Mouse (Mus musculus) lung, embryonic 16.5 days (tissue): ENCODE measurements around the gene Pitpnb. TPM values are rescaled to one million over a fixed set of nuclear protein-coding genes. Genes with fewer than 3 reads are reported as not detected.

ENCODE experiments used
- ATAC-seq: fragments of 200-750 bp; cut with Nextera tagmentation; 2 replicates; pipeline ENCODE4 v1.8.0; 2017; ENCODE audit warnings: low read depth, mild to moderate bottlenecking, moderate library complexity
- H3K27ac ChIP-seq: fragments of 300-500 bp; sonication (generic); 2 replicates; pipeline ENCODE4 v1.5.1; 2014; ENCODE audit warnings: mild to moderate bottlenecking, control low read depth, low read length
- H3K27me3 ChIP-seq: fragments of 300-500 bp; sonication (generic); 2 replicates; pipeline ENCODE4 v1.6.1; 2014; ENCODE audit warnings: low read depth, low read length, mixed read lengths; ENCODE audit not compliant: control insufficient read depth, insufficient read depth
- H3K36me3 ChIP-seq: fragments of 300-500 bp; sonication (generic); 2 replicates; pipeline ENCODE4 v1.6.1; 2014; ENCODE audit warnings: low read length; ENCODE audit not compliant: control insufficient read depth, insufficient read depth
- H3K4me1 ChIP-seq: fragments of 300-500 bp; sonication (generic); replicated peaks from 2 replicates; pipeline ENCODE4 v1.6.1; 2014; ENCODE audit warnings: low read length, mixed read lengths; ENCODE audit not compliant: control insufficient read depth, insufficient read depth
- H3K4me2 ChIP-seq: fragments of 300-500 bp; sonication (generic); 2 replicates; pipeline ENCODE4 v1.6.1; 2014; ENCODE audit warnings: low read depth, low read length, control low read depth
- H3K4me3 ChIP-seq: fragments of 300-500 bp; sonication (generic); 2 replicates; pipeline ENCODE4 v1.5.1; 2014; ENCODE audit warnings: mild to moderate bottlenecking, low read length, control low read depth
- H3K9ac ChIP-seq: fragments of 300-500 bp; sonication (generic); 2 replicates; pipeline ENCODE4 v1.6.1; 2014; ENCODE audit warnings: low read length, control low read depth
- H3K9me3 ChIP-seq: fragments of 300-500 bp; sonication (generic); 2 replicates; pipeline ENCODE4 v1.6.1; 2016; ENCODE audit warnings: low read length; ENCODE audit not compliant: control insufficient read depth
- WGBS: fragments of 180-500 bp; shearing (Covaris S2); extraction: QIAGEN DNeasy Blood & Tissue Kit; methylation state at CpG from one replicate; pipeline ENCODE4 v1.1.7; 2014; 5-methylcytosine and 5-hydroxymethylcytosine counted together
- polyA plus RNA-seq: library from polyadenylated mRNA; unstranded; fragments of >200 nt; fragmentation: Nextera tagmentation; extraction: Ambion mirVana; gene quantifications from 2 replicates; pipeline ENCODE4 v1.2.1, GENCODE M21; 2015

The Pitpnb gene
- polyA plus RNA-seq, 1 experiment from 2014 or later, result 104 TPM

DNA sequence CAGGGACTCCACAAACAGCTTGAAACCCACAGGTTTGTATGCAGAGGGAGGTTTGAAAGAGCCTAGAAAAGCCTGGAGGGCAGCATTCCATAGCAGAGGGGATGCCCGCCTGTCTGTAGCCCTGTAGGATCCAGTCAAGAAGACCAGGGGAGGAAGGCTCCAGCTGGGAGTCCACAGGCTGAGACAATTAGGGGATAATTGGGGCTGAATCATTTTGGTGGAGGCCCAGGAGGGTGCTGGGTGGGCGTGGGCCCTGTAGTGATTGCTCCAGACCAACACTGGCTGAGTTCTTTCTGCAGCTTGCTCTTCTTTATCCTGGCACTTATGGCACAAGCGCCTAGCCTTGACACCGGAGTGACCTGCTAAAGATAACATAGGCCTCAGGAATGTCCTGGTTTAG is 67.9 kb downstream of the Pitpnb start:
- H3K36me3 ChIP-seq, result no peaks in the 10 kb centered on the region
- no peak overlapping the region for H3K27ac ChIP-seq
- 42% methylated on average over 4 of the region's 4 CpGs for WGBS
- no peak overlapping the region for H3K4me2 ChIP-seq
- peaks cover 44% of the 10 kb centered on the region for H3K4me1 ChIP-seq
- H3K9me3 ChIP-seq, result no peaks in the 10 kb centered on the region
- no peak for ATAC-seq
- no peaks in the 10 kb centered on the region for H3K27me3 ChIP-seq
- no peak overlapping the region for H3K4me3 ChIP-seq
- no peak overlapping the region for H3K9ac ChIP-seq

DNA sequence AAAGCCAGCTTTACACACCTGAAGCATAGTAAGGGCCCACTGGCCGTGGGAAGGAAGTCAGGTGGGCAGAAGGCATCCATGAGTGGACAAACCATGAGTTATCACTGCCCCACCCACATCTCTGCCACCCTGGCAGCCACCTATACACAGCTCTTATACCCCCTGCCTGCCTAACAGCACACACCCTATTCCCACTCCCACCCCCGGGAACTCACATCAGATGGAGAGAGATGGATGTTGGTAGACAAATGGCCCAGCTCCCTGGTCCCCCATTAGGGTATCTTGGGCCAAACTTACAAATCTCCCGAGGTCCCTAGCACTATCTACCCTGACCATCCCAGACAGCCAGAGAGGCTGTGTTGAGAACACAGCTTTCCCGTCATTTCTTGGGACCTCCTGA is 68.7 kb downstream of the Pitpnb start:
- Histone ChIP-seq H3K4me1 (peaks cover 36% of the 10 kb centered on the region), H3K9ac (no peak overlapping the region)
- 54% methylated on average over 4 of the region's 4 CpGs for WGBS

DNA sequence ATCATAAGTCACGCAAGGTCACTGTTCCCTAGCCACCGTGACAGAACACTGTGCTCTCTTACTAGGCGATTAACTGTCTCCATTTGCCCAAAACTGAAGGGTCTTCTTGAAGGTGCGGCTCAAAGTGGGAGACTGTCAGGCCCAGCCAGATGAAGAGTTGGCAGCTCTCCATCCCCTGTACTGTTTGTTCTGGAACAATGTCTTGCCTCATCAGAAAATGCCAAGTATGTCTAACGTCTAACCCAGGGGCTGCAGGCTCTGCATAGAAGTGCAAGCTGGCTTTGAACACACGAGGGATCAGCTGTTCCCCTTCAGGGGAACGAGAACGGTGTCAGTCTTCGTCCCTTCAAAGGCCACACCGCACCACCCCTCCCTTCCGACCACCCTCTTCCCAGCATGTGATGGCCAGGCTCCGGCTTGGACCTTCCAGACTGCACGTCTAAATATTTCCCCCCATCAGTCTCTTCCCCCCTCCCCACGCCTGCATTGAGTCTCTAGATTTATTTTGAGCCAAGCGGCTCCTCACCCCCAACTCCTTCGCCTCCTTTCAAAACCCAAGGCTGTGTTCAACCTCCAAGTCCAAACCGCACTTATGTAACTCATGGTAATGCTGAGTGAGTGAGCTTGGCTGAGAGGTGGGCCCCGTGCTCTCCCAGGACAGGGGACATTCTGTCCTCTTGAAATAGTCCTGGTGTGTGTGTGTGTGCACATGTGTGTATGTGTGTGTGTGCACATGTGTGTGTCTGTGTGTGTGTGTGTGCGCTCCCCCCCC is 71.5 kb downstream of the Pitpnb start:
- WGBS, result 47% methylated on average over 19 of the region's 19 CpGs
- Histone ChIP-seq H3K4me1 (peaks cover 23% of the 10 kb centered on the region), H3K36me3 (no peaks in the 10 kb centered on the region), H3K9me3 (no peaks in the 10 kb centered on the region), H3K27ac (no peak overlapping the region), H3K4me2 (no peak overlapping the region), H3K27me3 (no peaks in the 10 kb centered on the region), H3K4me3 (no peak overlapping the region), H3K9ac (no peak overlapping the region)
- peak; percentile 62 for ATAC-seq

More for the DNA sequence above, 68.7 kb downstream of the Pitpnb start:
- H3K27ac ChIP-seq, result no peak overlapping the region
- H3K4me2 ChIP-seq, result no peak overlapping the region
- H3K36me3 ChIP-seq, result no peaks in the 10 kb centered on the region
- H3K27me3 ChIP-seq, result no peaks in the 10 kb centered on the region
- no peak for ATAC-seq
- no peaks in the 10 kb centered on the region for H3K9me3 ChIP-seq
- H3K4me3 ChIP-seq, result no peak overlapping the region

DNA sequence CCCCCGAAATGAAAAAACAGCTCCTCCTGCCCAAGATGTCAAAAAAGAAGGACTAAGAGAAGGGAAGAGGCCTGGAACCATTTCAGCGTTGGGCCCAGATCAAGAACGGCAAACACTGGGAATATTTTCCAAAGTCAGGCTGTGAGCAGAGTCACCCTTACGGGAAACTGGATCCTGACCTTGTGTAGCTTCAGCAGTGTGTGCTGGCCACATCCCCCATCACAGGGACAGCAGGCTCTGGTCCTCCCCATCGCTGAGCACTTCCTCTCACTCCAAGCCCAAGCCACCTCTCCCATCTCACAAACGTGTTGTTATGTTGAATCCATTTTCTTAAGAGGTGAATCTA is 72.1 kb downstream of the Pitpnb start:
- Histone ChIP-seq H3K27ac (no peak overlapping the region), H3K36me3 (no peaks in the 10 kb centered on the region), H3K9ac (no peak overlapping the region), H3K27me3 (no peaks in the 10 kb centered on the region), H3K4me2 (no peak overlapping the region), H3K4me1 (peaks cover 23% of the 10 kb centered on the region), H3K9me3 (no peaks in the 10 kb centered on the region), H3K4me3 (no peak overlapping the region)
- no peak for ATAC-seq
- 74% methylated on average over 6 of the region's 6 CpGs for WGBS

DNA sequence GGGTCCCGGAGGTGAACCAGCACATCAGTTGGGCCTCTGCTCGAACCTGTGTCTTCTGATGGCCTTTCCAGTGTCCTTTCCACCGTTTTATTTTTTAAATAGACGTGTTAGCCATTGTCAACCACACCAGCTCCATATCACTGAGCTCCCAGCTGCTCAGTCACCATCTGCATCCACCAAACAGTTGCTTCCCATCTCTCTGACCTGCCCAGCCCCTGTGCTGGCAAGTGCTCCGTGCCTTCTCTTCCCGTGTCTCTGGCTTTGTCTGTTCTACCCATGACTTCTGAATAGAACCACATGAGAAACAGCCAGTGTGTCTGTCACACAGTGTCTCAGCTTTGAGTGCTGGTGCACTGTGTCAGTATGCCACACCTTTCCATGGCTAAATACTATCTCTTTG is 74.2 kb downstream of the Pitpnb start:
- Histone ChIP-seq H3K9ac (no peak overlapping the region), H3K27ac (no peak overlapping the region), H3K27me3 (no peaks in the 10 kb centered on the region), H3K4me1 (peaks cover 29% of the 10 kb centered on the region), H3K9me3 (no peaks in the 10 kb centered on the region), H3K36me3 (no peaks in the 10 kb centered on the region), H3K4me2 (no peak overlapping the region), H3K4me3 (no peak overlapping the region)
- ATAC-seq, result no peak
- WGBS, result 65% methylated on average over 6 of the region's 6 CpGs

DNA sequence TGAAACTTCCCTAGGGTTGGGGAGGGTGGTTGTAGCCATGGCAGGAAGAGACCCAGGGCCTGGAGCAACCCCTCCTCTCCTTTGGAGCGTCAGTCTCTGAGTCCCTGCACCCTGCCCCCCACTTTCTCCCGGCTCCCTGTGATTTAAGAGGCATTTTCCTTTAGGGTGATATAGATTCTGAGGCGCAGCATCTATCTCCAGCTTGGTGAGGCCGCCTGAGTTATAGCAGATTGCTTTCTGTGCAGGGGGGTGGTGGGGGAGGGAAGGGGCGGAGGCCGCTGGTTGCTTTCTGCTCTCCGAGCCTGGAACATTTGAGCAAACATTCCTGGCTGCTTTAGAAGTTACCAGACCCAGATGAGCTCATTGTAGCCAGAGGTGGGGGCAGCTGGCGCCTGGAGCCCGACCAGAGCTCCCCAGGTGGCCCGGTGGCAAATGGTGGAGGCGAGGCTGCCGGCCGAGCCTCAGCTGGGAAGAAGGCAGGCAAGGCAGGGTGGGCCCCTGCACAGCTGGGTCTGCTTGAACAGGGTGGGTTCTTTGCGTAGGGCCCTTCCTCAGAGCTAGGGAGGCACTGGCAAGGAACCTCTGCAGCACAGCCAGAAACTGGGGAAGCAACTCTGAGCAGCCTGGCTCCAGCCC is 78.0 kb downstream of the Pitpnb start:
- Histone ChIP-seq H3K4me3 (no peak overlapping the region), H3K27me3 (no peaks in the 10 kb centered on the region), H3K27ac (peak overlapping the region; percentile 84), H3K4me1 (peaks cover 17% of the 10 kb centered on the region), H3K9ac (peak overlapping the region; percentile 47; the same call in 1 of the 2 replicates), H3K9me3 (no peaks in the 10 kb centered on the region), H3K36me3 (no peaks in the 10 kb centered on the region), H3K4me2 (peak overlapping the region; percentile 39)
- 17% methylated on average over 14 of the region's 14 CpGs for WGBS
- ATAC-seq, result peak; percentile 79

DNA sequence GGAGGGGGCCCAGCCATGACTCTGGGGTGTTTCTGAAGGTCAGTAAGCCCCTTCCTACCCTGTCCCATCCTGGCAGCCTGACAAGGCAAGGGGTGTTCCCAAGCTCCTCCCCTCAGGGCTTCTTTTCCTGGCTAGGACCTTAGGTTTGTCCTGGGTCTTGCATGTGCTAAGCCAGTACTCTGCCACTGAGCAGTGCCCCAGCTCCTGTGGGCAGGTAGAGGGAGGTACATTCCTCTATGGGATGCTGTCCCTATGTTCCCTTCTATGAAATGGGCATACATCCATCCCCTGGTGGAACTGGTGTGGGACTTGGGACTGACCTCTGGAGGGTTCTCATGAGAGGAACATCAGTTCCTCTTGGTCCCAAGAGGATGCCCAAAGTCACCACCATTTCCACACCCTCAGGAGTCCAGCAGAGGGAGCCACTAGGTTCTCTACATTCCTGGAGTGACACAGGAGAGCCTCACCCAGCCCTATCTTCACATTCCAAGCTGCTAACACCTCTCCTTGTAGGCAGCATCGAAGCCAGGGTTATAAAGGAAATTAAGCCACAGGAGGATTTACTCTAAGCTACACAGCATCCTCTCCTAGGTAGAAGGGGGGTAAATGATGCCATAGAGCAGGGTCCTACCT is 79.0 kb downstream of the Pitpnb start:
- Histone ChIP-seq H3K36me3 (no peaks in the 10 kb centered on the region), H3K9me3 (no peaks in the 10 kb centered on the region), H3K4me1 (peaks cover 20% of the 10 kb centered on the region), H3K4me2 (no peak overlapping the region), H3K9ac (no peak overlapping the region; the same call in 1 of the 2 replicates), H3K27ac (peak overlapping the region; percentile 84; the same call in 1 of the 2 replicates), H3K27me3 (no peaks in the 10 kb centered on the region), H3K4me3 (no peak overlapping the region)
- 0 out of 2 replicates have a peak, but pooled peaks have one; percentile 16 for ATAC-seq
- WGBS, result 0% methylated on average over 1 of the region's 1 CpGs

DNA sequence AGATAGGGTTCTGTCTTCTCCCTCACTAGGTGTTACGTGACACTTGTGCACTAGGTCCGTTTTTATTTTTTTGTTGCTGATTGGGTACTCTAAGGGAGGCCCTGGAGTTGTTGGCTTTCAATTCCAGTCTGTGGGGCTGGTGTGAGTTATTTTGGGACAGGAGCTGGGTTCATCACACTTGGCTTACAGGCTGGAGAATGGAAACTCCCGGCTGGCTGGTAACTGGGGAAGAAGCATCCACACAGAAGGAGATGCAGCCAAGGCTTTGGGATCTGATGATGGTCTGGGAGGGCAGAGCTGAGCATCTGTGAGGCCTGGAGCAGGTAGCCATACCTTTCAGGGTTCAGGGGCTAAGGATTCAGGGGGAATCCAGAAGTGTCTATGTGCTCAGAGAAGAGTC is 80.1 kb downstream of the Pitpnb start:
- no peaks in the 10 kb centered on the region for H3K36me3 ChIP-seq
- no peak overlapping the region for H3K4me2 ChIP-seq
- no peaks in the 10 kb centered on the region for H3K9me3 ChIP-seq
- no peak overlapping the region for H3K27ac ChIP-seq
- ATAC-seq, result no peak
- peaks cover 23% of the 10 kb centered on the region for H3K4me1 ChIP-seq
- no peak overlapping the region for H3K4me3 ChIP-seq
- H3K9ac ChIP-seq, result no peak overlapping the region
- H3K27me3 ChIP-seq, result no peaks in the 10 kb centered on the region; the same call in 1 of the 2 replicates
- WGBS, result 49% methylated on average over 3 of the region's 3 CpGs

DNA sequence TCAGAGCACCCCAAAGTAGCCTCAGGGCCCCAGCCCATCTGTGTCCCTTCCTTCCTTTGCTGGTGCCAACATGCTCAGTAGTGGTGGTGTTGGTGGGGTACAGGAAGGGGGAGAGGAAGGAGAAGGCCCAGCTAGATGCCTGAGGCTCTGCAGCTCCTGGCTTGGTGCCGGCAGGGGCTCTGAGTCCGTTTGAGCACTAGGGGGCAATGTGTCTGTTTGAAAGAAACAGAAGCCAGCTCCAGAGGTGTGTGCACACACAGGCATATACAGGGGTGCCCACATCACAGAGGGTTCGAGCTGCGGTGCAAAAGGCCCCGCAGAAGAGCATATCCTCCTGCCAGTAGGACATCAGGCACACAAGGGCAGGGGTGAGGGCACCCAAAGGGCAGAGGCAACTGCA is 83.6 kb downstream of the Pitpnb start:
- peak; percentile 18; the same call in 1 of the 2 replicates for ATAC-seq
- under 1% methylated on average over 5 of the region's 5 CpGs for WGBS

More for the DNA sequence above, 83.6 kb downstream of the Pitpnb start:
- Histone ChIP-seq H3K9ac (no peak overlapping the region), H3K4me3 (no peak overlapping the region), H3K4me1 (peaks cover 33% of the 10 kb centered on the region), H3K9me3 (no peaks in the 10 kb centered on the region), H3K27me3 (peaks cover 7% of the 10 kb centered on the region), H3K4me2 (no peak overlapping the region), H3K27ac (no peak overlapping the region), H3K36me3 (no peaks in the 10 kb centered on the region)
